Mouse (Mus musculus): ENCODE data around the gene Oas1f. TPM values are rescaled to one million over a fixed set of nuclear protein-coding genes. Genes with fewer than 3 reads are reported as not detected.
"Not testable (repeated sequence)": the region's sequence is repeated elsewhere in the genome, so short reads cannot be mapped to it uniquely, and the experiment has no call there.

Oas1f gene
- polyA plus RNA-seq, 1 experiment from 2014 or later = not detected

DNA sequence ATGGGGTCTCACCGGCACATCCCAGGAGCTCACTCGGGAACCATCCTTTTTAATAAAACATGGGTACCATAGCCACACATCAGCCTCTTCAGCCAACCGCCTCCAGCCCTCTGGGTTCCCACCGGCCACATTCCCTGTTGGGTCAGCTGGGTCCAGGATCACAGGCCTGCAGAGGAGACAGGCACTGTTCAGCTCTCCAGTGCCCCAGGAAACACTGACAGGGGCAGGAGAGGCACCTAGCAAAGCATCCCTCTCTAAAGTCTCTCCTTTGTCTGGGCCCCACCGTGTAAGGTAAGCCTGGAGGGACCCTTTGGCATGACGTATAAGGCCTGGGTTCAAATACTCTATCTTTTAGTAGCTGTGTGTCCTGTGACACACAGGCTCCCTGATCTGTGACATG is 51.1 kb downstream of the Oas1f start:
- WGBS = 88% methylated on average over 6 of the region's 6 CpGs
- H3K27ac ChIP-seq (replicated peaks) = no peak overlapping the region
- H3K9me3 ChIP-seq = no peaks in the 10 kb centered on the region
- no peak overlapping the region for H3K4me2 ChIP-seq
- H3K4me1 ChIP-seq (replicated peaks) = no peaks in the 10 kb centered on the region
- no peaks in the 10 kb centered on the region for H3K36me3 ChIP-seq
- H3K4me3 ChIP-seq = no peak overlapping the region
- H3K27me3 ChIP-seq = no peaks in the 10 kb centered on the region
- H3K9ac ChIP-seq = no peak overlapping the region
- no peak for ATAC-seq (ENCODE audit: low FRiP score, low read depth)

DNA sequence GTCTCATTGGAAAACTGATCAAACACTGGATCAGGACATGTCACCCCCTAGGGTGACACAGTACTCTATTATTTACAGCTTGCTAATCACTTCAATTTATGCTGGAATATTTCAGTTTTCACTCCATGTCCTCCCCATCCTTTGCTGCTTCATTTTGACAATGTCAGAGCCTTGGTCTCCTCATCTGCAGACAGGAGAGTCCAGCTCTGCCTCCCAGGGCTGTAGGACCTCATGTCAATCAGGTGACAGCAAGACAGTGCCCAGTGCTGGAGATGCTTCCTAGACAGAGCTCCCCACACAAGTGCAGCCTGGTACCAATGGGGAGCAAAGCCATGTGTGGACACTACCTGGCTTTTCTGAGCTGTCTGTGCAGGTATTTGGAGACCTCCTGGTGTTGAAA is 51.6 kb downstream of the Oas1f start:
- Histone ChIP-seq H3K36me3 (no peaks in the 10 kb centered on the region), H3K27ac (replicated peaks) (no peak overlapping the region), H3K4me1 (replicated peaks) (no peaks in the 10 kb centered on the region), H3K4me2 (no peak overlapping the region), H3K4me3 (no peak overlapping the region), H3K9ac (no peak overlapping the region), H3K9me3 (no peaks in the 10 kb centered on the region), H3K27me3 (no peaks in the 10 kb centered on the region)
- ATAC-seq (ENCODE audit: low FRiP score, low read depth) = no peak

DNA sequence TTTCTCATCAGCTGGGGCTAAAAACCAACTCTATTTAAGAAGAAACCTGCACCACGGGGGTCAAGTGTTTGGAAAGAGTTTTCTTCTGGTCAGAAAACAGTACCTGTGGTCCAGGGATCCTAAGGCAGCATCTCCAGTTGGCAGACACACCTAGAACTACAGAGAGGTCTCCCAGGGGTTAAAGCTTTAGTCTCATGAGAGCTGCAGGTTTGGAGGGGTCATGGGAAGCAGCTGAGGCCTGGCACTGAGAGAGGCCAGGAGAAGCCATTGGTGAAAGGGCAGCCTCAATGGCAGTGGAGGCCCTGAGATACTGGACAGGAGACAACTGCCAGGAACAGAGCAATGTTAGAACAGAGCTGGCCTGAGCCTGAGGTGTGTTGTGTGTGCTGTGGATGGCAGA is 53.5 kb downstream of the Oas1f start:
- H3K4me3 ChIP-seq = no peak overlapping the region
- H3K36me3 ChIP-seq = no peaks in the 10 kb centered on the region
- no peaks in the 10 kb centered on the region for H3K4me1 ChIP-seq (replicated peaks)
- H3K4me2 ChIP-seq = no peak overlapping the region
- H3K27ac ChIP-seq (replicated peaks) = no peak overlapping the region
- H3K9me3 ChIP-seq = no peaks in the 10 kb centered on the region
- ATAC-seq (ENCODE audit: low FRiP score, low read depth) = no peak
- H3K9ac ChIP-seq = no peak overlapping the region
- WGBS = 60% methylated on average over 1 of the region's 1 CpGs
- H3K27me3 ChIP-seq = no peaks in the 10 kb centered on the region

DNA sequence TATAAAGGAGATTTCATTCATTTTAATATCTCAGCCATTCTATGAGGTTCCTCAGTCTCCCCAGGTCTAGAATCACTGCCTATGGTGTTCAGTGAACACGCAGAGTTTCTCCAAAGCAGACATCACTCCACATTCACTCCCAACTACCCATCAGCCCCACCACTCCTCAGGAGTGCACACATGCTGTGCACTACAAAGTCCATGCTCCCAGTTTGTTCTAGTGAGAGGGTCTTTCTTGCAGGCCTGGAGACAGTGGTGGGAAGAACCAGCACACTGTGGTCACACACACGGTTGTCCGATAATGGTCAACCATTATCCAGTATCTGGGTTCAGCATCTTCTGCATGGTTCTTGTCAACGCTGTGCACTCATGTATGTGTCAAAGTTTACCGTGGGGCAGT is 54.9 kb downstream of the Oas1f start:
- H3K27me3 ChIP-seq = no peaks in the 10 kb centered on the region
- no peaks in the 10 kb centered on the region for H3K36me3 ChIP-seq
- 94% methylated on average over 5 of the region's 5 CpGs for WGBS
- no peak overlapping the region for H3K4me3 ChIP-seq
- ATAC-seq (ENCODE audit: low FRiP score, low read depth) = no peak
- no peaks in the 10 kb centered on the region for H3K4me1 ChIP-seq (replicated peaks)
- no peak overlapping the region for H3K4me2 ChIP-seq
- no peak overlapping the region for H3K9ac ChIP-seq
- no peaks in the 10 kb centered on the region for H3K9me3 ChIP-seq
- no peak overlapping the region for H3K27ac ChIP-seq (replicated peaks)

DNA sequence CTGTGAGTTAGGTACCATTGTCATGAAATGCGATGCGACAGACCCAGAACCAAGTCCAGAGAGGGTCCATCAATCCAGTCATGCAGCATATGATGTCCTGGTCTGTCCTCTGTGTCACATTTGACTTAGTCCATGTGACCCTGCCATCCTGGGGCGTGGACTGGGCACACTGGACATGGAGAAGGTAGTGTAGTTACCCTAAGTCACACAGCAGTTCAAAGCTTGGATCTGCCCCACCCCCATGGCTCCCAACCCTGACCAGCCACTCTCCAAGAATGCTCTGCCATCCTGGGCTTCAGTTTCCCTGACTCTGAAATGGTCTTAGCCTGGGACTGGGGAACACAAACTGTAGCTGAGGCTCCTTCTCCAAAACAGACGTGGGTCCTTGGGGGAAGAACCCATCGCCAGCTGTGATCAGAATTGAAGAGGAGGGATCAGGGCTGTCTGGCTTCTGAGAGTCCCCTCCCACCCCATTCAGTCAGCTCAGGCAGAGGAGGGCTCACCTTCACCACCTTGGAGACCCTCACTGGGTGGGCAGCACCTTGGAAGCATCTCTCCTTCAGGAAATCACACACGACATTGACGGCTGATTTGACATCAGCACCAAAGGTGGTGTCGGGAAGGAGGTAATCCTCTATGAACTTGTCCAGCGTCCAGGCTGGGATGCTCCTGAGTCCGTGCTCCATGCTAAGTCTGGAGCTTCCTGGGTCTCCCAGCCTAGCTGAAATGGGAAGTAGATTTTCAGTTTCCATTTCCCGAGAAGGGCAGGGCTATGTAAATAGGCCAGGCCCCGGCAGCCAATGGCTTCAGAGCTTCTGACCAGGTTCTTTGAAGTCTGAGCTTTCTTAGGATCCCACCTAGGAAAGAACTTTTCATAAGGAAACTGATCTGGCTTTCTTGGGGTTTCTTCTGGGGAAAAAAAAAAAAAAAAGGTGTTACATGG is 59.9 kb downstream of the Oas1f start, which contains the start of gene Oas1a:
TSS of gene Oas1a (minus strand) at position 731 of the 943 bp plus-strand sequence.
- H3K4me1 ChIP-seq (replicated peaks); H3K4me2 ChIP-seq; H3K27ac ChIP-seq (replicated peaks); H3K4me3 ChIP-seq; H3K36me3 ChIP-seq; H3K27me3 ChIP-seq; H3K9me3 ChIP-seq; ATAC-seq (ENCODE audit: low FRiP score, low read depth); H3K9ac ChIP-seq: not testable (repeated sequence)
- WGBS = 47% methylated on average over 8 of the region's 12 CpGs

Small RNA genes within 50 kb of the gene (microRNA-seq; reads per million reads assigned to microRNA genes)
- gene Gm22907 = not detected

Other genes with a start within 250 kb of the Oas1f start
- gene Rita1, start 234.8 kb upstream of the Oas1f start, polyA plus RNA-seq (2015; fragmentation: Nextera tagmentation; extraction: Ambion mirVana) = 28.7 and 31.1 TPM in 2 replicates
- 37.9 and 41.3 TPM in 2 replicates for gene Ddx54, start 234.6 kb upstream of the Oas1f start, polyA plus RNA-seq (2015; fragmentation: Nextera tagmentation; extraction: Ambion mirVana)
- 0.71 and 0.83 TPM in 2 replicates for gene Cfap73, start 213.1 kb upstream of the Oas1f start, polyA plus RNA-seq (2015; fragmentation: Nextera tagmentation; extraction: Ambion mirVana)
- 0.78 and 0.92 TPM in 2 replicates for gene Rasal1, start 198.6 kb upstream of the Oas1f start, polyA plus RNA-seq (2015; fragmentation: Nextera tagmentation; extraction: Ambion mirVana)
- 56.2 and 69.9 TPM in 2 replicates for gene Dtx1, start 135.4 kb upstream of the Oas1f start, polyA plus RNA-seq (2015; fragmentation: Nextera tagmentation; extraction: Ambion mirVana)
- 0.27 and 0.84 TPM in 2 replicates for gene Oas2, start 97.5 kb upstream of the Oas1f start, polyA plus RNA-seq (2015; fragmentation: Nextera tagmentation; extraction: Ambion mirVana)
- gene Oas3, start 69.7 kb upstream of the Oas1f start, polyA plus RNA-seq (2015; fragmentation: Nextera tagmentation; extraction: Ambion mirVana) = 1.1 TPM in 2 replicates
- 0.39 and 0.72 TPM in 2 replicates for gene Oas1e, start 51.8 kb upstream of the Oas1f start, polyA plus RNA-seq (2015; fragmentation: Nextera tagmentation; extraction: Ambion mirVana)
- gene Oas1c, start 34.9 kb upstream of the Oas1f start, polyA plus RNA-seq (2015; fragmentation: Nextera tagmentation; extraction: Ambion mirVana) = 0.32 and 0.46 TPM in 2 replicates
- not detected in 2 replicates for gene Oas1h, start 14.1 kb downstream of the Oas1f start, polyA plus RNA-seq (2015; fragmentation: Nextera tagmentation; extraction: Ambion mirVana)
- gene Oas1g, start 40.2 kb downstream of the Oas1f start, polyA plus RNA-seq (2015; fragmentation: Nextera tagmentation; extraction: Ambion mirVana) = 0.13 and 0.79 TPM in 2 replicates
- gene Oas1a, start 60.2 kb downstream of the Oas1f start, polyA plus RNA-seq (2015; fragmentation: Nextera tagmentation; extraction: Ambion mirVana) = 1.3 and 2.4 TPM in 2 replicates
- gene Oas1d, start 67.2 kb downstream of the Oas1f start, polyA plus RNA-seq (2015; fragmentation: Nextera tagmentation; extraction: Ambion mirVana) = 0.14 TPM in 1 of 2 replicates, not detected in the other
- 30.9 and 31.9 TPM in 2 replicates for gene Rph3a, start 162.7 kb downstream of the Oas1f start, polyA plus RNA-seq (2015; fragmentation: Nextera tagmentation; extraction: Ambion mirVana)